Mouse (Mus musculus) cerebellum, adult 9-10 months (tissue): Measurements from ENCODE around the gene Pced1a.
"Not testable (repeated sequence)": the region's sequence is repeated elsewhere in the genome, so short reads cannot be mapped to it uniquely, and the experiment has no call there.

Source experiments
- DNase-seq: peaks from one replicate; pipeline ENCODE4 v3.0.0; 2022

Pced1a gene

GRCm38 (mm10) chr2:130386212-130386611, 38.3 kb downstream of the Pced1a start:
- DNase-seq = no peak

- DNase-seq = no peak
Observed at GRCm38 (mm10) chr2:130383895-130384294, 40.6 kb downstream of the Pced1a start.

GRCm38 (mm10) chr2:130383205-130383604, 41.3 kb downstream of the Pced1a start:
- DNase-seq = no peak

GRCm38 (mm10) chr2:130374951-130375350, 49.5 kb downstream of the Pced1a start:
- DNase-seq = peak; percentile 31

- not testable (repeated sequence) for DNase-seq
Observed at GRCm38 (mm10) chr2:130373026-130373425, 51.5 kb downstream of the Pced1a start.

- DNase-seq = no peak
Observed at GRCm38 (mm10) chr2:130367386-130367785, 57.1 kb downstream of the Pced1a start.
